Mouse (Mus musculus): ENCODE results near the gene Msx1.
"Not testable (repeated sequence)": the region's sequence is repeated elsewhere in the genome, so short reads cannot be mapped to it uniquely, and the experiment has no call there.

The Msx1 gene

GRCm38 (mm10) chr5:37824461-37824795 lies at the start of gene Msx1:
Msx1 (minus strand) TSS chr5:37824583.
- in situ Hi-C loops (cut with MboI; ENCODE audit: low sequenced_read_pairs) = no loop called here

GRCm38 (mm10) chr5:37865471-37865870 lies 41.1 kb upstream of the Msx1 start:
- in situ Hi-C loops (cut with MboI; ENCODE audit: low sequenced_read_pairs) = no loop called here

GRCm38 (mm10) chr5:37864309-37864708 lies 39.9 kb upstream of the Msx1 start:
- in situ Hi-C loops (cut with MboI; ENCODE audit: low sequenced_read_pairs) = no loop called here

GRCm38 (mm10) chr5:37860846-37861245 lies 36.5 kb upstream of the Msx1 start:
- in situ Hi-C loops (cut with MboI; ENCODE audit: low sequenced_read_pairs) = no loop called here

- in situ Hi-C loops (cut with MboI; ENCODE audit: low sequenced_read_pairs) = no loop called here
Observed at GRCm38 (mm10) chr5:37860151-37860721, 35.9 kb upstream of the Msx1 start.

- in situ Hi-C loops (cut with MboI; ENCODE audit: low sequenced_read_pairs) = no loop called here
Observed at GRCm38 (mm10) chr5:37857763-37858545, 33.6 kb upstream of the Msx1 start.

GRCm38 (mm10) chr5:37856057-37856456 lies 31.7 kb upstream of the Msx1 start:
- in situ Hi-C loops (cut with MboI; ENCODE audit: low sequenced_read_pairs) = no loop called here

- in situ Hi-C loops (cut with MboI; ENCODE audit: low sequenced_read_pairs) = no loop called here
Observed at GRCm38 (mm10) chr5:37854233-37854632, 29.9 kb upstream of the Msx1 start.

- in situ Hi-C loops (cut with MboI; ENCODE audit: low sequenced_read_pairs) = no loop called here
Observed at GRCm38 (mm10) chr5:37851305-37851982, 27.1 kb upstream of the Msx1 start.

- in situ Hi-C loops (cut with MboI; ENCODE audit: low sequenced_read_pairs) = no loop called here
Observed at GRCm38 (mm10) chr5:37848991-37849719, 24.8 kb upstream of the Msx1 start.

- in situ Hi-C loops (cut with MboI; ENCODE audit: low sequenced_read_pairs) = no loop called here
Observed at GRCm38 (mm10) chr5:37836267-37836646, 11.9 kb upstream of the Msx1 start.

GRCm38 (mm10) chr5:37835590-37836266 lies 11.3 kb upstream of the Msx1 start:
- in situ Hi-C loops (cut with MboI; ENCODE audit: low sequenced_read_pairs) = no loop called here

GRCm38 (mm10) chr5:37832766-37833165 lies 8.4 kb upstream of the Msx1 start:
- in situ Hi-C loops (cut with MboI; ENCODE audit: low sequenced_read_pairs) = no loop called here

GRCm38 (mm10) chr5:37832031-37832430 lies 7.6 kb upstream of the Msx1 start:
- in situ Hi-C loops (cut with MboI; ENCODE audit: low sequenced_read_pairs) = no loop called here

GRCm38 (mm10) chr5:37830436-37830835 lies 6.1 kb upstream of the Msx1 start:
- in situ Hi-C loops (cut with MboI; ENCODE audit: low sequenced_read_pairs) = not testable (repeated sequence)

- in situ Hi-C loops (cut with MboI; ENCODE audit: low sequenced_read_pairs) = no loop called here
Observed at GRCm38 (mm10) chr5:37829926-37830325, 5.5 kb upstream of the Msx1 start.

- in situ Hi-C loops (cut with MboI; ENCODE audit: low sequenced_read_pairs) = no loop called here
Observed at GRCm38 (mm10) chr5:37829296-37829670, 4.9 kb upstream of the Msx1 start.

GRCm38 (mm10) chr5:37828591-37829295 lies 4.4 kb upstream of the Msx1 start:
- in situ Hi-C loops (cut with MboI; ENCODE audit: low sequenced_read_pairs) = no loop called here

- in situ Hi-C loops (cut with MboI; ENCODE audit: low sequenced_read_pairs) = no loop called here
Observed at GRCm38 (mm10) chr5:37828001-37828400, 3.6 kb upstream of the Msx1 start.

GRCm38 (mm10) chr5:37827626-37827950 lies 3.2 kb upstream of the Msx1 start:
- in situ Hi-C loops (cut with MboI; ENCODE audit: low sequenced_read_pairs) = no loop called here

Measured in CH12F3 (cell line).